Mouse (Mus musculus) stomach, postnatal 0 days (tissue): ENCODE measurements around the gene Gm20441.

ENCODE experiments used
- CTCF ChIP-seq: IDR thresholded peaks from 2 replicates; pipeline ENCODE4 v1.5.1; 2016; ENCODE audit warnings: antibody characterized with exemption, low read depth, mild to moderate bottlenecking, moderate library complexity
- EP300 ChIP-seq: optimal IDR thresholded peaks from 2 replicates; pipeline ENCODE3; 2016; ENCODE audit warnings: antibody characterized with exemption

DNA sequence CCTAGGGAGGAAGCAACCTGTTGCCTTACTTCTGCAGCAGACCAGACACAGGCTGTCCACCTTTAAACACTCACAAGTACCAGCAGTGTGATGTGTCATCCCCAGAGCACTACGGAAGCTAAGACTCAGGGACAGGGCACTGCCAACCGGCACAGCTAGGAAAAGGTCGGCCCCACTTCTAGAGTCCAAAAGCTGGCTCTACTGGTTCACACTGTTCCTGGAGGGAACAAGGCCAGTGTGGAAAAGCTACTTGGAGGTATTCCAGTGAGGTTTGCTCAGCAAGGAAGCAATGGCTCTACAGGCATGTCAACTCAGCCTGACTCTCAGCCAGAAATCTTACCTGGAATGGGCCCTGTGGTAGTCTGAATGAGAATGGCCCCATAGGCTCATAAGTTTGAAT, 39.9 kb downstream of the Gm20441 start:
- no peak for TF ChIP-seq CTCF
- TF ChIP-seq EP300 = no peak
